8 mouse cellular contexts compared by ENCODE assay signal in the genomic region with DNA sequence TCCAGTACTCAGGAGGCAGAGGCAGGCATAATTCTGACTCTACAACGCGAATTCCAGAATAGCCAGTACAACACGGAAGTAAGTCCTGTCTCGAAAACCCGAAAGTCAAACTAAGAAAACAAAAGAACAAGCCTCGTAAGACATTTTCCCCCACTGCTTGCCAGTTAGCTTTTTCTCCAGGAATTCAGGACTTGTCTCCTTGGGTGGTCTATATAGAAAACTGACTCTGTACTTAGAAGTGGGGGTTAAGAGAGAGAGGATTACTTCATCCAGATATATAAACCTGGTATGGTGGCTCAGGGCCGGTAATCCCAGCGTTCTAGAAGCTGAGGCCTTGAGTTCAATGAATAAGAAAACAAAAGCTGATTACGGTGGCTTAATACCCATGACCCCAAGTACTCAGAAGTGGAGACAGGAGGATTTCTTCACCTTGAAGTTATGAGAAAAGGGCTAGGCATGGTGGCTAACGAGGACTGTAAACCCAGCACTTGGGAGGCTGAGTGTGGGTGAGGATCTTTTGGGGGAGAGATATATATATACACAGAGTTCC. TPM values are rescaled to one million over a fixed set of nuclear protein-coding genes. Genes with fewer than 3 reads are reported as not detected.
DNase-seq lines count a peak whose midpoint lies in the region; ATAC-seq and TF ChIP-seq lines count a peak whose summit lies in the region.

No protein-coding gene starts in this region.

- peak overlapping the region; percentile 68 for H3K4me2 ChIP-seq in heart, embryonic 12.5 days
- H3K4me2 ChIP-seq in forebrain, postnatal 0 days (ENCODE audit: low read depth), result peak overlapping the region; percentile 61

- no peak for TF ChIP-seq EP300 in ES-Bruce4 (IDR thresholded peaks at IDR 0.05; ENCODE audit: insufficient read depth, low read depth, low read length)

- no peak for TF ChIP-seq POLR2A in ES-Bruce4 (IDR thresholded peaks at IDR 0.05; ENCODE audit: insufficient read depth, low read length)

- peaks cover 15% of the 10 kb centered on the region; the same call in 1 of the 2 replicates for H3K4me1 ChIP-seq in heart, embryonic 12.5 days (replicated peaks)
- no peaks in the 10 kb centered on the region for H3K4me1 ChIP-seq in ES-Bruce4 (ENCODE audit: control insufficient read depth, insufficient read depth, low read length)
- H3K4me1 ChIP-seq in forebrain, postnatal 0 days (ENCODE audit: insufficient read depth), result peaks cover 7% of the 10 kb centered on the region; the same call in 1 of the 2 replicates
- peaks cover 17% of the 10 kb centered on the region for H3K4me1 ChIP-seq in midbrain, embryonic 10.5 days

- TF ChIP-seq CTCF in ES-Bruce4 (IDR thresholded peaks at IDR 0.05; ENCODE audit: low read depth, low read length), result no peak
- no peak for TF ChIP-seq CTCF in forebrain, postnatal 0 days (IDR thresholded peaks at IDR 0.05; ENCODE audit: low read depth)

- H3K9me3 ChIP-seq in heart, embryonic 12.5 days (replicated peaks), result no peaks in the 10 kb centered on the region
- no peaks in the 10 kb centered on the region for H3K9me3 ChIP-seq in ES-Bruce4 (replicated peaks; ENCODE audit: control insufficient read depth, insufficient read depth, low read length, poor library complexity, severe bottlenecking)
- H3K9me3 ChIP-seq in forebrain, postnatal 0 days (ENCODE audit: low read length), result no peaks in the 10 kb centered on the region
- no peaks in the 10 kb centered on the region; the same call in 1 of the 2 replicates for H3K9me3 ChIP-seq in midbrain, embryonic 10.5 days (replicated peaks)

- DNase-seq in heart, adult 9 months (ENCODE audit: low spot score in 2 of 2), result no peak
- no peak for DNase-seq in forebrain, postnatal 0 days
- no peak for DNase-seq in midbrain, embryonic 10.5 days (ENCODE audit: low spot score)
- no peak for DNase-seq in adrenal gland, adult 8-10 months
- no peak for DNase-seq in thymus, postnatal 14 days

- peak overlapping the region; percentile 81 for H3K9ac ChIP-seq in heart, embryonic 12.5 days
- H3K9ac ChIP-seq in ES-Bruce4 (ENCODE audit: low read depth, poor library complexity, severe bottlenecking), result peak overlapping the region; percentile 65
- peak overlapping the region; percentile 75 for H3K9ac ChIP-seq in forebrain, postnatal 0 days

- H3K4me3 ChIP-seq in heart, embryonic 12.5 days, result peak overlapping the region; percentile 78
- H3K4me3 ChIP-seq in ES-Bruce4 (ENCODE audit: low read depth, low read length), result peak overlapping the region; percentile 92
- H3K4me3 ChIP-seq in forebrain, postnatal 0 days (ENCODE audit: low read depth, low read length), result peak overlapping the region; percentile 61
- peak overlapping the region; percentile 56 for H3K4me3 ChIP-seq in midbrain, embryonic 10.5 days

- no peaks in the 10 kb centered on the region for H3K36me3 ChIP-seq in heart, embryonic 12.5 days
- H3K36me3 ChIP-seq in ES-Bruce4 (ENCODE audit: control insufficient read depth, insufficient read depth, low read length, poor library complexity, severe bottlenecking), result no peaks in the 10 kb centered on the region
- no peaks in the 10 kb centered on the region for H3K36me3 ChIP-seq in forebrain, postnatal 0 days (ENCODE audit: insufficient read depth)
- no peaks in the 10 kb centered on the region for H3K36me3 ChIP-seq in midbrain, embryonic 10.5 days

- no peaks in the 10 kb centered on the region for H3K27me3 ChIP-seq in heart, embryonic 12.5 days (replicated peaks)
- no peaks in the 10 kb centered on the region for H3K27me3 ChIP-seq in ES-Bruce4 (ENCODE audit: control insufficient read depth, insufficient read depth, low read length, poor library complexity, severe bottlenecking)
- no peaks in the 10 kb centered on the region for H3K27me3 ChIP-seq in forebrain, postnatal 0 days (ENCODE audit: insufficient read depth, low read length)
- H3K27me3 ChIP-seq in midbrain, embryonic 10.5 days (ENCODE audit: low read depth, poor library complexity, severe bottlenecking), result no peaks in the 10 kb centered on the region

- H3K27ac ChIP-seq in heart, embryonic 12.5 days (ENCODE audit: poor library complexity, severe bottlenecking), result peak overlapping the region; percentile 53; the same call in 1 of the 2 replicates
- H3K27ac ChIP-seq in ES-Bruce4 (ENCODE audit: insufficient read depth, low read length), result peak overlapping the region; percentile 5; the same call in 1 of the 2 replicates
- peak overlapping the region; percentile 81 for H3K27ac ChIP-seq in forebrain, postnatal 0 days (ENCODE audit: low read depth, low read length)
- peak overlapping the region; percentile 89 for H3K27ac ChIP-seq in midbrain, embryonic 10.5 days (replicated peaks)

- no peak for ATAC-seq in heart, embryonic 12.5 days (ENCODE audit: insufficient number of reproducible peaks, low FRiP score)
- ATAC-seq in forebrain, postnatal 0 days, result no peak
- ATAC-seq in cerebellum, adult (ENCODE audit: insufficient number of reproducible peaks, low FRiP score, low TSS enrichment), result no peak

- 46% methylated on average over 10 of the region's 10 CpGs for WGBS in heart, embryonic 12.5 days
- 21% methylated on average over 10 of the region's 10 CpGs for WGBS in forebrain, postnatal 0 days
- 39% methylated on average over 10 of the region's 10 CpGs for WGBS in midbrain, embryonic 10.5 days

RNA-seq across cellular contexts. Expression of a gene that starts 3.4 kb away (rescaled TPM):
- 3.9 and 4.4 TPM in 2 replicates for polyA plus RNA-seq in heart, embryonic 12.5 days (2016; fragmentation: Nextera tagmentation; extraction: Ambion mirVana)
- 3.8 and 4.2 TPM in 2 replicates for polyA plus RNA-seq in ES-Bruce4 (2011; ENCODE audit: insufficient read depth, insufficient read length, low read depth, missing spikeins)
- total RNA-seq in forebrain, postnatal 0 days (2014; rRNA removed), result 2.5 and 6.6 TPM in 2 replicates
- 3.5 and 3.7 TPM in 2 replicates for polyA plus RNA-seq in forebrain, postnatal 0 days (2015; fragmentation: Nextera tagmentation; extraction: Ambion mirVana)
- 2.8 and 4.1 TPM in 2 replicates for polyA plus RNA-seq in midbrain, embryonic 10.5 days (2016; fragmentation: Nextera tagmentation; extraction: Ambion mirVana)
- total RNA-seq in adrenal gland, adult 8-10 months (2022), result 10 to 100 TPM; 14.0 to 28.7 (median 19.1) TPM

RNA-seq across cellular contexts. Expression of a gene that starts 10.2 kb away (rescaled TPM):
- polyA plus RNA-seq in heart, embryonic 12.5 days (2016; fragmentation: Nextera tagmentation; extraction: Ambion mirVana), result 0.74 and 1.0 TPM in 2 replicates
- polyA plus RNA-seq in ES-Bruce4 (2011; ENCODE audit: insufficient read depth, insufficient read length, low read depth, missing spikeins), result 3.3 and 4.3 TPM in 2 replicates
- 4.8 and 4.9 TPM in 2 replicates for total RNA-seq in forebrain, postnatal 0 days (2014; rRNA removed)
- 0.26 and 0.39 TPM in 2 replicates for polyA plus RNA-seq in forebrain, postnatal 0 days (2015; fragmentation: Nextera tagmentation; extraction: Ambion mirVana)
- polyA plus RNA-seq in midbrain, embryonic 10.5 days (2016; fragmentation: Nextera tagmentation; extraction: Ambion mirVana), result 0.64 and 0.70 TPM in 2 replicates
- total RNA-seq in adrenal gland, adult 8-10 months (2022), result 10 to 100 TPM; 21.8 to 38.6 (median 30.3) TPM

RNA-seq across cellular contexts. Expression of a gene that starts 22.2 kb away (rescaled TPM):
- 0.05 TPM in 1 of 2 replicates, not detected in the other for polyA plus RNA-seq in heart, embryonic 12.5 days (2016; fragmentation: Nextera tagmentation; extraction: Ambion mirVana)
- 3.8 and 5.3 TPM in 2 replicates for polyA plus RNA-seq in ES-Bruce4 (2011; ENCODE audit: insufficient read depth, insufficient read length, low read depth, missing spikeins)
- total RNA-seq in forebrain, postnatal 0 days (2014; rRNA removed), result 52.4 and 66.6 TPM in 2 replicates
- 6.8 and 9.4 TPM in 2 replicates for polyA plus RNA-seq in forebrain, postnatal 0 days (2015; fragmentation: Nextera tagmentation; extraction: Ambion mirVana)
- 0.28 and 1.1 TPM in 2 replicates for polyA plus RNA-seq in midbrain, embryonic 10.5 days (2016; fragmentation: Nextera tagmentation; extraction: Ambion mirVana)
- 1 to 10 TPM; 2.0 to 5.6 (median 4.0) TPM for total RNA-seq in adrenal gland, adult 8-10 months (2022)

RNA-seq across cellular contexts. Expression of a gene that starts 39.6 kb away (rescaled TPM):
- 0.27 and 0.30 TPM in 2 replicates for polyA plus RNA-seq in heart, embryonic 12.5 days (2016; fragmentation: Nextera tagmentation; extraction: Ambion mirVana)
- polyA plus RNA-seq in ES-Bruce4 (2011; ENCODE audit: insufficient read depth, insufficient read length, low read depth, missing spikeins), result 1.1 TPM in 2 replicates
- 0.48 and 0.85 TPM in 2 replicates for total RNA-seq in forebrain, postnatal 0 days (2014; rRNA removed)
- polyA plus RNA-seq in forebrain, postnatal 0 days (2015; fragmentation: Nextera tagmentation; extraction: Ambion mirVana), result 0.29 and 0.47 TPM in 2 replicates
- polyA plus RNA-seq in midbrain, embryonic 10.5 days (2016; fragmentation: Nextera tagmentation; extraction: Ambion mirVana), result 0.20 TPM in 1 of 2 replicates, not detected in the other
- total RNA-seq in adrenal gland, adult 8-10 months (2022), result under 1 TPM in 1 of 4 experiments, not detected in 3; 0.26 TPM

RNA-seq across cellular contexts. Expression of a gene that starts 48.3 kb away (rescaled TPM):
- 2.6 and 2.9 TPM in 2 replicates for polyA plus RNA-seq in heart, embryonic 12.5 days (2016; fragmentation: Nextera tagmentation; extraction: Ambion mirVana)
- 5.0 and 5.4 TPM in 2 replicates for polyA plus RNA-seq in ES-Bruce4 (2011; ENCODE audit: insufficient read depth, insufficient read length, low read depth, missing spikeins)
- 5.4 and 9.2 TPM in 2 replicates for total RNA-seq in forebrain, postnatal 0 days (2014; rRNA removed)
- polyA plus RNA-seq in forebrain, postnatal 0 days (2015; fragmentation: Nextera tagmentation; extraction: Ambion mirVana), result 5.8 and 6.0 TPM in 2 replicates
- polyA plus RNA-seq in midbrain, embryonic 10.5 days (2016; fragmentation: Nextera tagmentation; extraction: Ambion mirVana), result 4.3 and 4.7 TPM in 2 replicates
- 10 to 100 TPM; 14.4 to 20.6 (median 16.2) TPM for total RNA-seq in adrenal gland, adult 8-10 months (2022)

Comparison
In these comparisons a context has a peak if more than half of its experiments do, and no peak if none do; other contexts are left out.
1. H3K27ac ChIP-seq: peak in every context shown above with its lines; median percentile 89 in midbrain, embryonic 10.5 days; 81 in forebrain, postnatal 0 days; 53 in heart, embryonic 12.5 days; 5 in ES-Bruce4.